Mouse (Mus musculus): ENCODE data around the gene Olfr1201.

The Olfr1201 gene

GRCm38 (mm10) chr2:88792736-88793135 lies at the start of gene Olfr1201:
Gene Olfr1201, plus strand, starts transcription at chr2:88793036.
- no peak for DNase-seq (ENCODE audit: low read depth)

DNA sequence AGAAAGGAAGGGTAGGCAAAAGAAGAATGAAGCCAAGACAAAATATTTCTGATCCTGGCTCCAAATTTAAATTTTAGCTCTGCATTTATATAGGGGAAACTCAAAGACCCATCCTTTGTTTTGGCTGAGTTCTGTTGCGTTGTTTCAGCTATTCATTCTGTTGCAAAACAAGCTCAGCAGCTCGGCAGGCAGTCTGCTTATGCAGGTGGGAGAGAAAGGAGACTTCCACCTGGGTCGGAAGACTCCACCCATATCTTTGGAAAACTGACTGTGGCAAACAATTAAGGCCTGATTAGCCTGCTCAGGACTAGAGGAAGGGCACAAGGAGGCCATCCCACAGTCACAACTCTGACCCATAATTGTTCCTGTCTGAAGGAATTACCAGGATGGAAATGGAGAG lies 49.5 kb upstream of the Olfr1201 start:
- DNase-seq (ENCODE audit: low read depth), result no peak

DNA sequence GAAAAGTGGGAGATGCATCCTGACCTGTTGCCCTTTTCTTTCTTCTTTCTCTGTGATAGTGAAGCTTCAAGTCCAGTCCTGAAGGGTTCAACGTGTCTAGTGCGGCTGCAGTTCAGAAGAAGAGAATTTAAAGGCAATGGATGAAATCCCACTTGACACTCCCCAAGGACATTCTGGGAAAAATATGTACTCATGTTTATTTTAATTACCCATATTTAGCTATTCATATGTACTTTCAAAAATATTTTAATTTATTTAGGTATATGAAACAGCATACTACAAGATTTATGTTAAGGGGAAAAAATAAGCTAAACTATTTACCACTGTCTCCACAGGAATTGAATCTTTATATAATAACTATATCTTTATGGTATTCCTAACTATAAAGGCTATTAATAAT lies 41.6 kb upstream of the Olfr1201 start, which contains the start of gene Olfr1198:
TSS of gene Olfr1198 (minus strand) at position 101 of the 400 bp plus-strand sequence.
- DNase-seq (ENCODE audit: low read depth), result no peak

DNA sequence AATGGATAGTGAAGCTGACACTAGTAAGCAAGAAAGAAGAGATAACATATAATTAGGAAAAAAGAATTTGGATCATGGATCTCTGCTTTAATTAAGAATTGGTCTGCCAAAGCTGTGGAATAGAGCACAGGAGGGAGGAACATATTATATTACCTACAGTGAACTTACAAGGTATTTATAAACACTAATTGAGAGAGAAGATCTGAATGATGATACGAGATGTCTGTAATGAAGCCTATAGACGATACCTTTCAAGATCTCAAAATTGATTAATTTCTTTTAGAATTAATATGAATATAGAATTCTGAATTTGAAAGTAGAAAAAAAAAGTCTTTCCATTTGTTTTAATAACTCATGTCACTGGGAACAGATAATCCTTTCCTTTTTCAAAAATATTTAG lies 32.5 kb upstream of the Olfr1201 start, which contains the start of gene Olfr1199:
TSS of gene Olfr1199 (minus strand) at position 101 of the 400 bp plus-strand sequence.
- DNase-seq (ENCODE audit: low read depth), result no peak

DNA sequence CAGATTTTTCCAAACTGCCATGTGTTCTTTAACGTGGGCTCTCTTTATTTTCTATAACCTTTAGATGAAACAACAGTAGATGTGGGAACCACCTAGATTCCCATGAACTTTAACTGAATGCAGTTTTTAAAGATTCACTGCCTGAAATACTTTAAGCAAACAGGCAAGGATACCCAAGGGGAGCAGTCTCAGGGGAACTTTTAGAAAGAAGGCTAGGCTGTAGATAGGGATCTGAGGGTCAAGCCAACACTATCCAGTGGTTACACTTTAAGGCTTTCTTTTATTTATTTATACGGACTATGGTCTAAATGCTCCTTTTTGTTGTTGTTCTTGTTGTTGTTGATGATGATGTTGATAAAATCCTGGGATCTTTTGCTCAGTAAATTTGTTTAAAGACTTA lies 22.4 kb upstream of the Olfr1201 start, which contains the start of gene Olfr1200:
TSS of gene Olfr1200 (minus strand) at position 101 of the 400 bp plus-strand sequence.
- no peak for DNase-seq (ENCODE audit: low read depth)

- no peak for DNase-seq (ENCODE audit: low read depth)
Measured at GRCm38 (mm10) chr2:88814196-88814595, 21.4 kb downstream of the Olfr1201 start, which contains the start of gene Olfr1202. Gene Olfr1202, plus strand, starts transcription at chr2:88814496.

DNA sequence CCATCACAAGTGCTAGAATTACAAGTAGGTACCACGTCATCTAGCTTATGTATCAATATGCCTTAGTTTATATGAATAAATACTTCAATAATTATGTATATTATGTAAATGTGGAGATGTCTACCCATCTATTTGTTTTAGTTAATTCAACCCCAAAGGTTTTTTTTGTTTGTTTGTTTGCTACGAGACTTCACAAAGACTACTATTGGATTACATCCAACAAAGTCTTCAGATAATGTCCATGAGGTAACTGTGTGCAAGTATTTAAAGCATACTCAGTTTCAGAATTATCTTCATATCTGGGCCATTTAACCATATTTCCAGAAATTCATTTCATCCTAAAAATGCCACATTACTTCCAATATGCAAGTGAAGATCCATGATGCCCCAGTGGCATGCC lies 36.6 kb downstream of the Olfr1201 start, which contains the start of gene Olfr1205:
TSS of gene Olfr1205 (plus strand) at position 301 of the 400 bp plus-strand sequence.
- no peak for DNase-seq (ENCODE audit: low read depth)

DNA sequence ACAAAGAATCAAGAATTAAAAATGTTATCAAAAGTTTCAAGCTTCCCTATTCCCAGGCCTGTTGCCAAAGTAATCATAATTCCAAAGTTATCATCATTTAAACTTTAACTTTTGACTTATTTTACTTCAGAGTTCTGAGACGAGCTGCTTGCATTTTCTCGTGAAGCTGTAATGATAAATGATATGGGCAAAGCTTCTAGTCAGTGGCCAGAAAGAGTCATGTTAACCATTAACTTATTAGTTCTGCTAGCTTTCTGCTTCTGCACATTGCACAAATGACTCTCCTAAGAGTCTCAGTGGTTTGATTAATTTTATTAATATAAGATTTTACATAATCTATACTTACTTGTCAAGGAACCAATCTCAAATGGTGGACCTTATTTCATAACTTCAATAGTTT lies 45.6 kb downstream of the Olfr1201 start:
- DNase-seq (ENCODE audit: low read depth), result no peak

All from c-Kit-positive CD71-positive TER-119-negative erythroid progenitor cells, embryonic 14.5 days (primary cell).